Mouse (Mus musculus): Measurements from ENCODE around the gene Tjp2. TPM values are rescaled to one million over a fixed set of nuclear protein-coding genes. Genes with fewer than 3 reads are reported as not detected.

The Tjp2 gene
- total and polyA plus RNA-seq, 3 experiments, result 9.0 to 17.8 (median 13.7) TPM

DNA sequence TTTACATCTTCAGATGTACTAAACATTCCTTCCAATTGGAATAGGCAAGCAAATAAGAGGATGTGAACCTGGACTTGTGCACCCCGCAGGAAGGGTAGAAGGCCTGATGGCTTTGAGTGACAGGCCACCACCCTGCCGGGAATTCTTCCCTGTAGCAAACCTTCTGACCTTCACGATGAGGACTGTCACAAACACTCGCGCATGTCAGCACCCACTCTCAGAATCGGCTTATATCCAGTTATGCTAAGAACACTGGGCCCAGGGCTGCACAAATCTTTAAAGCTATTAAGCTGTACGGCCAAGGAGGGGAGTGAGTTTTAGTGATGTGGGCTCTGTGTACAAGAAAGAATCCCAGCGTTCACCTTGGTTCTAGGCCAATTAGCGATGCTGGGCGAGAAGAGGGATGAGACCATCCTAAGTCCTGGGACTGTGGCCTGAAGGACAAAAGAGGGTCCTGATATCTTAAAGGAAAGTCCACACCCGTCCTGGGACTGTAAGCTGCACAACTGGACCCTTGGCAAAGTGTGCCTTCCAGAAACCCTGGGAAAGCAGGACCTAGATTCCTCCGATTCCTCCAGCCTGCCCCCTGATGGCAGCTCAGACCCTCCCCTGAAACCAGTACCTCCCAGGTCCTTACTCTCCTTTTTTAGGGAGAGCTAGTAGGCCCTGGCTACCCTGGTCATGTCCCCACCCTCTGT lies 12.1 kb downstream of the Tjp2 start:
- Histone ChIP-seq H3K9me3 (replicated peaks; ENCODE audit: low read length) (no peaks in the 10 kb centered on the region), H3K4me1 (ENCODE audit: control insufficient read depth in 1 of 2, insufficient read depth in 2 of 2) (no peaks in the 10 kb centered on the region; a peak in 1 of 4 replicates), H3K27ac (ENCODE audit: insufficient read depth, low read depth) (no peak overlapping the region), H3K36me3 (replicated peaks in 1 of 2; ENCODE audit: control insufficient read depth in 1 of 2, insufficient read depth in 1 of 2, low read length in 1 of 2) (no peaks in the 10 kb centered on the region), H3K9ac (ENCODE audit: insufficient read depth, low read depth) (no peak overlapping the region), H3K79me2 (replicated peaks; ENCODE audit: control insufficient read depth, extremely low read depth, insufficient read depth, poor library complexity, severe bottlenecking) (0 out of 2 replicates have a peak, but pooled peaks cover 2% of the 10 kb centered on the region), H3K4me2 (ENCODE audit: insufficient read depth, low read depth, poor library complexity, severe bottlenecking) (no peak overlapping the region), H3K4me3 (replicated peaks in 1 of 3; ENCODE audit: low read depth in 2 of 3, low read length in 2 of 3, poor library complexity in 1 of 3) (no peak overlapping the region), H3K27me3 (replicated peaks) (no peaks in the 10 kb centered on the region)
- in situ Hi-C loops (cut with MboI; ENCODE audit: low pct_ligation_motif_present, low pct_unique_long_range_greater_than_20kb, low sequenced_read_pairs), result no loop called here
- TF ChIP-seq PAX5 (IDR thresholded peaks at IDR 0.05; ENCODE audit: low read length), result no peak
- dilution Hi-C loops (cut with MboI; ENCODE audit: extremely low pct_ligation_motif_present, extremely low pct_unique_long_range_greater_than_20kb, low sequenced_read_pairs), result no loop called here
- no peak for DNase-seq (ENCODE audit: extremely low read depth)

DNA sequence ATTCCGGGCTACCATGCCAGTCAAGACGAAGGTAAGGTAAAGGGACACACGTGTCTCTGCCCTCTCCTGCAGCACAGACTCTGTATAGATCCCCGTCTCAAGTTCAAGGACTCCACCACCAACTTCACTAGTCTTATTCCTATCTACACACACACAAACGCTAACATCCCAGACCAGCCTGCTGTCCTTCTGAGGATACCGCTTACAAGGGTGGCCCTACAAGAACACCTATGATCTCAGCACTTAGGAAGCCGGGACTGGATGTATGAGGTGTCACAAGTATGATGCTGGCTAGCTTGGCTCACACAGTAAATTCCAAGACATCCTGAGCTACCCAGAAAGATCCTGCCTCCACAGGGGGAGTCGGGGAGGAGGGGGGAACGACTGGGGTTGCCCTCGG lies 13.7 kb downstream of the Tjp2 start:
- in situ Hi-C loops (cut with MboI; ENCODE audit: low pct_ligation_motif_present, low pct_unique_long_range_greater_than_20kb, low sequenced_read_pairs) (no loop called here), dilution Hi-C loops (cut with MboI; ENCODE audit: extremely low pct_ligation_motif_present, extremely low pct_unique_long_range_greater_than_20kb, low sequenced_read_pairs) (no loop called here)
- H3K27me3 ChIP-seq (replicated peaks), result no peaks in the 10 kb centered on the region
- H3K9ac ChIP-seq (ENCODE audit: insufficient read depth, low read depth), result no peak overlapping the region
- no peaks in the 10 kb centered on the region for H3K79me2 ChIP-seq (replicated peaks; ENCODE audit: control insufficient read depth, extremely low read depth, insufficient read depth, poor library complexity, severe bottlenecking)
- no peak overlapping the region for H3K4me2 ChIP-seq (ENCODE audit: insufficient read depth, low read depth, poor library complexity, severe bottlenecking)
- H3K9me3 ChIP-seq (replicated peaks; ENCODE audit: low read length), result no peaks in the 10 kb centered on the region
- H3K4me1 ChIP-seq (ENCODE audit: control insufficient read depth in 1 of 2, insufficient read depth in 2 of 2), result no peaks in the 10 kb centered on the region; a peak in 1 of 4 replicates
- H3K27ac ChIP-seq (ENCODE audit: insufficient read depth, low read depth), result no peak overlapping the region
- no peaks in the 10 kb centered on the region for H3K36me3 ChIP-seq (replicated peaks in 1 of 2; ENCODE audit: control insufficient read depth in 1 of 2, insufficient read depth in 1 of 2, low read length in 1 of 2)
- TF ChIP-seq GABPA (IDR thresholded peaks at IDR 0.05; ENCODE audit: insufficient replicate concordance, low read depth, low read length) (no peak), ETS1 (conservative IDR thresholded peaks at IDR 0.05; ENCODE audit: low read depth, low read length) (no peak), MYC (IDR thresholded peaks at IDR 0.05; ENCODE audit: low read depth, low read length) (no peak), PAX5 (IDR thresholded peaks at IDR 0.05; ENCODE audit: low read length) (no peak), RCOR1 (conservative IDR thresholded peaks at IDR 0.05; ENCODE audit: low read depth, low read length) (no peak), MEF2A (IDR thresholded peaks at IDR 0.05; ENCODE audit: borderline replicate concordance, low read depth, low read length) (no peak), TBP (conservative IDR thresholded peaks at IDR 0.05; ENCODE audit: low read depth, low read length) (no peak)
- H3K4me3 ChIP-seq (replicated peaks in 1 of 3; ENCODE audit: low read depth in 2 of 3, low read length in 2 of 3, poor library complexity in 1 of 3), result no peak overlapping the region
- DNase-seq (ENCODE audit: extremely low read depth), result no peak

DNA sequence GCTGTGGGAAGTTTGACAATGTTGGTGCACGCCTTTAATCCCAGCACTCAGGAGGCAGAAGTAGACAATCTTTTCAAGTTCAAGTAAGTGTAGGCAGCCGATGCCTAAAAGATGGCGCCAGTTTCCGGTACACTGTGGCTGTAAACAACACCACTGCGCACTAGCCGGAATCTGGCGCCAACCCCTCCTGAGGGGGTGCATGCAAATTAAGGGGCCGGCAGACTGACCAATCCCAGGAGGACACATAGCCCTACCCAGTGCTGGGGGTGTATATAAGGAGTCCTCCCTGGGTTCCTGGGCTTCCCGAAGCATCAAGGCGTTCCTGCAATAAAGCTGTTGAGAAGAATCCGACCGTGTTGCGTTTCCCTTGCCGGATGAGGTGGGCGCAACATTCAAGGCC lies 15.3 kb downstream of the Tjp2 start:
- Histone ChIP-seq H3K27me3 (replicated peaks) (no peaks in the 10 kb centered on the region), H3K36me3 (replicated peaks in 1 of 2; ENCODE audit: control insufficient read depth in 1 of 2, insufficient read depth in 1 of 2, low read length in 1 of 2) (no peaks in the 10 kb centered on the region), H3K4me2 (ENCODE audit: insufficient read depth, low read depth, poor library complexity, severe bottlenecking) (no peak overlapping the region), H3K9ac (ENCODE audit: insufficient read depth, low read depth) (no peak overlapping the region), H3K9me3 (replicated peaks; ENCODE audit: low read length) (no peaks in the 10 kb centered on the region), H3K79me2 (replicated peaks; ENCODE audit: control insufficient read depth, extremely low read depth, insufficient read depth, poor library complexity, severe bottlenecking) (no peaks in the 10 kb centered on the region), H3K27ac (ENCODE audit: insufficient read depth, low read depth) (no peak overlapping the region), H3K4me3 (replicated peaks in 1 of 3; ENCODE audit: low read depth in 2 of 3, low read length in 2 of 3, poor library complexity in 1 of 3) (no peak overlapping the region), H3K4me1 (ENCODE audit: control insufficient read depth in 1 of 2, insufficient read depth in 2 of 2) (no peaks in the 10 kb centered on the region)
- in situ Hi-C loops (cut with MboI; ENCODE audit: low pct_ligation_motif_present, low pct_unique_long_range_greater_than_20kb, low sequenced_read_pairs), result no loop called here
- dilution Hi-C loops (cut with MboI; ENCODE audit: extremely low pct_ligation_motif_present, extremely low pct_unique_long_range_greater_than_20kb, low sequenced_read_pairs), result no loop called here
- no peak for DNase-seq (ENCODE audit: extremely low read depth)
- TF ChIP-seq POLR2A (IDR thresholded peaks at IDR 0.05; ENCODE audit: low read depth, low read length), result no peak
- TF ChIP-seq EP300 (IDR thresholded peaks at IDR 0.05; ENCODE audit: low read length), result no peak
- TF ChIP-seq SMC3 (IDR thresholded peaks at IDR 0.05; ENCODE audit: low read depth, low read length), result no peak
- TF ChIP-seq CTCF (conservative IDR thresholded peaks at IDR 0.05 in 1 of 2, IDR thresholded peaks at IDR 0.05 in 1 of 2; ENCODE audit: low read depth in 2 of 2, low read length in 2 of 2), result no peak
- TF ChIP-seq MYC (IDR thresholded peaks at IDR 0.05; ENCODE audit: low read depth, low read length), result no peak
